Comparison of ENCODE assay signal across 28 mouse cellular contexts in genomic region chr5:135751041-135751440, GRCm38 (mm10). TPM values are rescaled to one million over a fixed set of nuclear protein-coding genes. Genes with fewer than 3 reads are reported as not detected.
"Had no signal": no experiment of that assay in that cellular context is flagged by ENCODE, and none has a peak within 500 bp of the region (broad histone marks: within the 10 kb centered on the region; RNA-seq: fewer than 3 reads in every experiment).

No protein-coding gene starts in this region.

- H3K36me3 ChIP-seq: heart, embryonic 13.5 days; heart, embryonic 15.5 days; hindbrain, embryonic 15.5 days; kidney, embryonic 15.5 days; limb, embryonic 13.5 days; limb, embryonic 15.5 days; liver, embryonic 12.5 days had no signal

- H3K4me3 ChIP-seq: heart, embryonic 13.5 days; heart, embryonic 15.5 days; hindbrain, embryonic 13.5 days; hindbrain, embryonic 15.5 days; kidney, embryonic 15.5 days; limb, embryonic 13.5 days; limb, embryonic 15.5 days; liver, embryonic 12.5 days had no signal

- H3K27ac ChIP-seq: heart, embryonic 13.5 days; heart, embryonic 15.5 days; hindbrain, embryonic 13.5 days; hindbrain, embryonic 15.5 days; hindbrain, postnatal 0 days; kidney, embryonic 15.5 days; kidney, postnatal 0 days; limb, embryonic 13.5 days; limb, embryonic 15.5 days; liver, embryonic 12.5 days; liver, embryonic 14.5 days had no signal

- H3K27me3 ChIP-seq: heart, embryonic 15.5 days; hindbrain, embryonic 15.5 days; kidney, embryonic 15.5 days; limb, embryonic 13.5 days; limb, embryonic 15.5 days had no signal

- H3K9me3 ChIP-seq: heart, embryonic 15.5 days; hindbrain, embryonic 15.5 days; limb, embryonic 15.5 days had no signal

- H3K4me1 ChIP-seq: heart, embryonic 13.5 days; heart, embryonic 15.5 days; hindbrain, embryonic 13.5 days; hindbrain, embryonic 15.5 days; kidney, embryonic 15.5 days; limb, embryonic 13.5 days; limb, embryonic 15.5 days; liver, embryonic 12.5 days had no signal

- DNase-seq: gastrocnemius, postnatal 14 days; gastrocnemius, postnatal 36 days; heart, adult 18-20 months; heart, postnatal 14 days; heart, postnatal 36 days; kidney, adult 11 months; kidney, adult 2 months; kidney, adult 9 months; kidney, postnatal 14 days; kidney, postnatal 36 days; layer of hippocampus, adult 9-11 months; layer of hippocampus, postnatal 36 days; left cerebral cortex, postnatal 4 days had no signal

RNA-seq across cellular contexts. Expression of gene Styxl1, which starts 27.1 kb away (rescaled TPM):
- polyA plus RNA-seq: heart, embryonic 13.5 days; intestine, embryonic 14.5 days; limb, embryonic 11.5 days; limb, embryonic 13.5 days; liver, embryonic 12.5 days had no signal

RNA-seq across cellular contexts. Expression of gene Srrm3, which starts 55.6 kb away (rescaled TPM):
- polyA plus RNA-seq: heart, postnatal 0 days; limb, embryonic 11.5 days; liver, adult 2 months; liver, embryonic 12.5 days had no signal
